Mouse (Mus musculus): Measurements from ENCODE around the gene Zbtb7b. TPM values are rescaled to one million over a fixed set of nuclear protein-coding genes. Genes with fewer than 3 reads are reported as not detected.
A peak's percentile ranks its signal among the peaks of the same experiment; 100 is the strongest.

Gene Zbtb7b
- polyA plus RNA-seq, 2 experiments: 3.4 to 13.4 TPM

- DNase-seq (ENCODE audit: low spot score) (no peak), ATAC-seq (ENCODE audit: low FRiP score, low read depth) (no peak)
- 96% methylated on average over 14 of the region's 14 CpGs for WGBS
- H3K9me3 ChIP-seq (ENCODE audit: control insufficient read depth, low read length): no peaks in the 10 kb centered on the region
- H3K27ac ChIP-seq (replicated peaks; ENCODE audit: low read depth, low read length): no peak overlapping the region
- TF ChIP-seq POLR2A (IDR thresholded peaks at IDR 0.05; ENCODE audit: borderline replicate concordance, extremely low read depth, insufficient read depth, insufficient read length): no peak
- no peak overlapping the region for H3K9ac ChIP-seq (ENCODE audit: low read depth, low read length, severe bottlenecking)
- peaks cover 16% of the 10 kb centered on the region for H3K4me1 ChIP-seq (ENCODE audit: control insufficient read depth, insufficient read depth, low read length)
- no peaks in the 10 kb centered on the region for H3K36me3 ChIP-seq (ENCODE audit: control insufficient read depth, insufficient read depth, low read length)
- no peaks in the 10 kb centered on the region for H3K27me3 ChIP-seq (ENCODE audit: control insufficient read depth, insufficient read depth, low read length)
- H3K4me2 ChIP-seq (replicated peaks; ENCODE audit: low read depth, low read length, severe bottlenecking): no peak overlapping the region
- H3K4me3 ChIP-seq (replicated peaks; ENCODE audit: low read length): no peak overlapping the region
These were observed 14.3 kb downstream of the Zbtb7b start for GRCm38 (mm10) chr3:89380291-89380690.

GRCm38 (mm10) chr3:89379388-89380131 lies 15.0 kb downstream of the Zbtb7b start:
- no peak for TF ChIP-seq POLR2A (IDR thresholded peaks at IDR 0.05; ENCODE audit: borderline replicate concordance, extremely low read depth, insufficient read depth, insufficient read length)
- no peak overlapping the region for H3K4me3 ChIP-seq (replicated peaks; ENCODE audit: low read length)
- WGBS: 88% methylated on average over 30 of the region's 31 CpGs
- peaks cover 12% of the 10 kb centered on the region for H3K4me1 ChIP-seq (ENCODE audit: control insufficient read depth, insufficient read depth, low read length)
- no peaks in the 10 kb centered on the region for H3K9me3 ChIP-seq (ENCODE audit: control insufficient read depth, low read length)
- no peaks in the 10 kb centered on the region for H3K27me3 ChIP-seq (ENCODE audit: control insufficient read depth, insufficient read depth, low read length)
- H3K36me3 ChIP-seq (ENCODE audit: control insufficient read depth, insufficient read depth, low read length): no peaks in the 10 kb centered on the region
- no peak for ATAC-seq (ENCODE audit: low FRiP score, low read depth)
- H3K27ac ChIP-seq (replicated peaks; ENCODE audit: low read depth, low read length): no peak overlapping the region
- H3K4me2 ChIP-seq (replicated peaks; ENCODE audit: low read depth, low read length, severe bottlenecking): no peak overlapping the region
- H3K9ac ChIP-seq (ENCODE audit: low read depth, low read length, severe bottlenecking): no peak overlapping the region
- DNase-seq (ENCODE audit: low spot score): no peak

GRCm38 (mm10) chr3:89378394-89379067 lies 16.0 kb downstream of the Zbtb7b start:
- TF ChIP-seq POLR2A (IDR thresholded peaks at IDR 0.05; ENCODE audit: borderline replicate concordance, extremely low read depth, insufficient read depth, insufficient read length): no peak
- H3K4me1 ChIP-seq (ENCODE audit: control insufficient read depth, insufficient read depth, low read length): peaks cover 10% of the 10 kb centered on the region
- under 1% methylated on average over 20 of the region's 29 CpGs for WGBS
- H3K9me3 ChIP-seq (ENCODE audit: control insufficient read depth, low read length): no peaks in the 10 kb centered on the region
- peak overlapping the region; percentile 57 for H3K9ac ChIP-seq (ENCODE audit: low read depth, low read length, severe bottlenecking)
- peak overlapping the region; percentile 65 for H3K4me2 ChIP-seq (replicated peaks; ENCODE audit: low read depth, low read length, severe bottlenecking)
- H3K36me3 ChIP-seq (ENCODE audit: control insufficient read depth, insufficient read depth, low read length): no peaks in the 10 kb centered on the region
- peak overlapping the region; percentile 41 for H3K4me3 ChIP-seq (replicated peaks; ENCODE audit: low read length)
- H3K27ac ChIP-seq (replicated peaks; ENCODE audit: low read depth, low read length): no peak overlapping the region
- no peaks in the 10 kb centered on the region for H3K27me3 ChIP-seq (ENCODE audit: control insufficient read depth, insufficient read depth, low read length)
- peak; percentile 85 for DNase-seq (ENCODE audit: low spot score)
- peak; percentile 94 for ATAC-seq (ENCODE audit: low FRiP score, low read depth)

GRCm38 (mm10) chr3:89377831-89378230 lies 16.7 kb downstream of the Zbtb7b start:
- peak overlapping the region; percentile 65 for H3K4me2 ChIP-seq (replicated peaks; ENCODE audit: low read depth, low read length, severe bottlenecking)
- DNase-seq (ENCODE audit: low spot score) (no peak), ATAC-seq (ENCODE audit: low FRiP score, low read depth) (0 out of 2 replicates have a peak, but pooled peaks have one; percentile 1)
- H3K4me1 ChIP-seq (ENCODE audit: control insufficient read depth, insufficient read depth, low read length): peaks cover 10% of the 10 kb centered on the region
- peak overlapping the region; percentile 41; the same call in 1 of the 2 replicates for H3K4me3 ChIP-seq (replicated peaks; ENCODE audit: low read length)
- H3K36me3 ChIP-seq (ENCODE audit: control insufficient read depth, insufficient read depth, low read length): no peaks in the 10 kb centered on the region
- no peak for TF ChIP-seq POLR2A (IDR thresholded peaks at IDR 0.05; ENCODE audit: borderline replicate concordance, extremely low read depth, insufficient read depth, insufficient read length)
- H3K27me3 ChIP-seq (ENCODE audit: control insufficient read depth, insufficient read depth, low read length): no peaks in the 10 kb centered on the region
- H3K9ac ChIP-seq (ENCODE audit: low read depth, low read length, severe bottlenecking): peak overlapping the region; percentile 57; the same call in 1 of the 2 replicates
- WGBS: 67% methylated on average over 4 of the region's 4 CpGs
- H3K9me3 ChIP-seq (ENCODE audit: control insufficient read depth, low read length): no peaks in the 10 kb centered on the region
- H3K27ac ChIP-seq (replicated peaks; ENCODE audit: low read depth, low read length): no peak overlapping the region

DNA sequence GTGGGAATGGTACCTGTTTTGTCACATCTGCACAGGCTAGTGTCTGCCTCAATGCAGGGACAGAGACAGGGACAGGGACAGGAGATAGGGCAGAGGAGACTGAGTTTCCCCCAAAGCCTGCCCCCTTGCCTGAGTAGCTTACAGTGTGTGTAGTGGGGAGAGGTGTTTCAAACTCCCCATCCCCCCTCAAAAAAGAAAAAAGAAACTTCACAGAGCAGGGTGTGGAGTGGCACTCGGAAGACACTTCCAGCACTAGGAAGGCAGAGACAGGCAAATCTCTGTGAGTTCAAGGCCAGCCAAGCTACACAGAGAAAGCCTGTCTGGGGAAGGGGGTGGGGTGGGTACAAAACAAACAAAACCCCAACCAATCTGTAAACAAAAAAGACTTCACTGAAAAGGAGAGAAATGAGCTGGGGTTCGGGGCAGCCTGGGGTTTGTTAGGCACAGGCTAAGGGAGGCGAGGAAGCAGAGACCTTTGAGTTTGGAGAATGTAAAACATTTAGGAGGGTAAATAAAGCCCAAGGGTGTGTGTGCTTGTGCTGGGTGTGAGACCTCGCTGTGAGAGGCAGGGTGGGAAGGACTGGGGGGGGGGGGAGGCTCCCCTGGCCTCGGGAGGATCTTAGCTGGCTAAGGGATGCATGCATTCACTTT lies 20.9 kb downstream of the Zbtb7b start:
- DNase-seq (ENCODE audit: low spot score) (no peak), ATAC-seq (ENCODE audit: low FRiP score, low read depth) (no peak)
- Histone ChIP-seq H3K4me1 (ENCODE audit: control insufficient read depth, insufficient read depth, low read length) (peaks cover 6% of the 10 kb centered on the region), H3K4me2 (replicated peaks; ENCODE audit: low read depth, low read length, severe bottlenecking) (no peak overlapping the region), H3K27ac (replicated peaks; ENCODE audit: low read depth, low read length) (no peak overlapping the region), H3K27me3 (ENCODE audit: control insufficient read depth, insufficient read depth, low read length) (no peaks in the 10 kb centered on the region), H3K9ac (ENCODE audit: low read depth, low read length, severe bottlenecking) (no peak overlapping the region), H3K9me3 (ENCODE audit: control insufficient read depth, low read length) (no peaks in the 10 kb centered on the region), H3K36me3 (ENCODE audit: control insufficient read depth, insufficient read depth, low read length) (no peaks in the 10 kb centered on the region), H3K4me3 (replicated peaks; ENCODE audit: low read length) (no peak overlapping the region)
- no peak for TF ChIP-seq POLR2A (IDR thresholded peaks at IDR 0.05; ENCODE audit: borderline replicate concordance, extremely low read depth, insufficient read depth, insufficient read length)
- WGBS: 44% methylated on average over 5 of the region's 5 CpGs

Data from limb, embryonic 14.5 days (tissue).